Mouse (Mus musculus) testis, postnatal 10 days (tissue): Measurements from ENCODE around the gene Tagln2.
A peak's percentile ranks its signal among the peaks of the same experiment; 100 is the strongest.

Experiments used
- DNase-seq: peaks from one replicate; pipeline ENCODE4 v3.0.0; 2021; ENCODE audit warnings: low spot score

The Tagln2 gene

GRCm38 (mm10) chr1:172481540-172482280, 18.1 kb upstream of the Tagln2 start, which contains the start of gene Igsf9:
Gene Igsf9, plus strand, starts transcription at chr1:172481788.
- peak; percentile 89 for DNase-seq

- no peak for DNase-seq
Measured at GRCm38 (mm10) chr1:172482518-172483360, 17.1 kb upstream of the Tagln2 start.

- no peak for DNase-seq
Measured at GRCm38 (mm10) chr1:172483361-172483660, 16.5 kb upstream of the Tagln2 start.

GRCm38 (mm10) chr1:172484236-172484635, 15.6 kb upstream of the Tagln2 start:
- DNase-seq, result no peak

- no peak for DNase-seq
Measured at GRCm38 (mm10) chr1:172484671-172485070, 15.2 kb upstream of the Tagln2 start.

GRCm38 (mm10) chr1:172485821-172486220, 14.0 kb upstream of the Tagln2 start:
- DNase-seq, result no peak

GRCm38 (mm10) chr1:172486236-172486635, 13.6 kb upstream of the Tagln2 start:
- DNase-seq, result no peak

GRCm38 (mm10) chr1:172486651-172487050, 13.2 kb upstream of the Tagln2 start:
- no peak for DNase-seq

GRCm38 (mm10) chr1:172487859-172488258, 12.0 kb upstream of the Tagln2 start:
- no peak for DNase-seq

GRCm38 (mm10) chr1:172488831-172489230, 11.0 kb upstream of the Tagln2 start:
- no peak for DNase-seq

GRCm38 (mm10) chr1:172489585-172490250, 10.1 kb upstream of the Tagln2 start:
- no peak for DNase-seq

- DNase-seq, result peak; percentile 97
Measured at GRCm38 (mm10) chr1:172490261-172490661, 9.6 kb upstream of the Tagln2 start.

GRCm38 (mm10) chr1:172492047-172492446, 7.8 kb upstream of the Tagln2 start:
- no peak for DNase-seq

GRCm38 (mm10) chr1:172493516-172493915, 6.3 kb upstream of the Tagln2 start:
- no peak for DNase-seq

GRCm38 (mm10) chr1:172496030-172496429, 3.8 kb upstream of the Tagln2 start:
- no peak for DNase-seq

GRCm38 (mm10) chr1:172497428-172497827, 2.4 kb upstream of the Tagln2 start:
- no peak for DNase-seq

- peak; percentile 63 for DNase-seq
Measured at GRCm38 (mm10) chr1:172500451-172501370, 864 bp downstream of the Tagln2 start.

GRCm38 (mm10) chr1:172501371-172502144, 1.7 kb downstream of the Tagln2 start:
- DNase-seq, result peak; percentile 62

- DNase-seq, result no peak
Measured at GRCm38 (mm10) chr1:172502145-172503110, 2.6 kb downstream of the Tagln2 start.
